ENCODE assay signal across 9 mouse cellular contexts in the genomic region with DNA sequence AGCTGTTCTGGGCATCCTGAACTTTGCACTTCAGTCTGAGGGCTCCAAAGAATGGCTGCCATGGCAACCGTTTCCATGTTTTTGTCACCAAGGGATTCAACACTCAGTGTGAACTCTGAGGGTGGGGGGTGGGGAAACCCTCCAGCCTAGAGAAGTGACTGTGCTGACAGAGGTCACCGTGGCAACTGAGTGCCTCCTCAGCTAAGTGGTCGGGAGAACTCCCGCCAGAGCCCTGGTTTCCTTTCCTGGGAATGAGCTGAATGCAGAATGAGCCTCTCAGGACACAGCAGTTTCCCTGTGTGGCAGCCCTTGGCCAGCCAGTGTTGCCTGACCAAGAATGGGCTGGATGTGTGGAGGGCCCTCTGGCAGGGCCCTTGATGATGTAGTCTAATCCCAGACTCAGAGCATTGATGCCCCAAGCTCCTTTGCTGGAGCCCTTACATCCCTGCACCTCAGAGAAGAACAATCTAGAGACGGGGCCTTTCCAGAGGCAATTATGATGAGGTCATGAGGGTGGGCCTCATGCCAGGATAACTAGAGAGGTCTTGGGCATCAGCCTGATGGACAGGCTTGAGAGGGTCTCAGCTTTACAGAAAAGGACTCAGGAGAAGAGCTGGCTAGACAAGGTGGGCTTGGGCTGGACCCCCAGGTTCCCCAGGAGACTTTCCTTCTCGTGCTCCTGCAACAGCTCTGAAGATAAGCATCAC.
A peak's percentile ranks its signal among the peaks of the same experiment; 100 is the strongest.
DNase-seq lines count a peak whose midpoint lies in the region; ATAC-seq and TF ChIP-seq lines count a peak whose summit lies in the region.
"Had no signal": no experiment of that assay in that cellular context is flagged by ENCODE, and none has a peak within 500 bp of the region (broad histone marks: within the 10 kb centered on the region; RNA-seq: fewer than 3 reads in every experiment).

No protein-coding gene starts in this region.

- 14% methylated on average over 6 of the region's 6 CpGs for WGBS in forebrain, postnatal 0 days
- 23% methylated on average over 6 of the region's 6 CpGs for WGBS in lung, embryonic 15.5 days
- 52% methylated on average over 6 of the region's 6 CpGs for WGBS in small intestine, adult 2 months
- 43% methylated on average over 6 of the region's 6 CpGs for WGBS in liver, embryonic 12.5 days (ENCODE audit: insufficient replicate concordance)

- TF ChIP-seq CTCF in forebrain, postnatal 0 days (IDR thresholded peaks at IDR 0.05; ENCODE audit: low read depth): no peak
- no peak for TF ChIP-seq CTCF in small intestine, adult 2 months (IDR thresholded peaks at IDR 0.05; ENCODE audit: extremely low read depth, insufficient read length, insufficient replicate concordance, low read depth, low read length)

- DNase-seq in layer of hippocampus, postnatal 10 days (ENCODE audit: low spot score in 2 of 2): peak; percentile 38 to 58
- no peak for DNase-seq in layer of hippocampus, adult 8-10 months (ENCODE audit: low spot score in 2 of 2)
- DNase-seq in forebrain, postnatal 0 days: peak; percentile 77
- DNase-seq in adipocyte (ENCODE audit: low spot score): no peak
- DNase-seq in layer of hippocampus, postnatal 25 days (ENCODE audit: extremely low spot score in 1 of 2, low spot score in 1 of 2): no peak

- no peak for TF ChIP-seq POLR2A in small intestine, adult 2 months (IDR thresholded peaks at IDR 0.05; ENCODE audit: low read depth, low read length)

- H3K4me1 ChIP-seq in forebrain, postnatal 0 days (ENCODE audit: insufficient read depth): peaks cover 17% of the 10 kb centered on the region; the same call in 1 of the 2 replicates
- H3K4me1 ChIP-seq in lung, embryonic 15.5 days: peaks cover 49% of the 10 kb centered on the region
- peaks cover 9% of the 10 kb centered on the region for H3K4me1 ChIP-seq in small intestine, adult 2 months (ENCODE audit: control insufficient read depth, insufficient read depth, insufficient read length, low read length)
- H3K4me1 ChIP-seq in liver, embryonic 12.5 days: peaks cover 4% of the 10 kb centered on the region; the same call in 1 of the 2 replicates

- H3K27me3 ChIP-seq in forebrain, postnatal 0 days (ENCODE audit: insufficient read depth, low read length): no peaks in the 10 kb centered on the region
- no peaks in the 10 kb centered on the region for H3K27me3 ChIP-seq in lung, embryonic 15.5 days
- H3K27me3 ChIP-seq in small intestine, adult 2 months (ENCODE audit: control insufficient read depth, insufficient read depth, low read length): no peaks in the 10 kb centered on the region
- H3K27me3 ChIP-seq in liver, embryonic 12.5 days (replicated peaks): peaks cover 10% of the 10 kb centered on the region; the same call in 1 of the 2 replicates
- H3K27me3 ChIP-seq: embryonic facial prominence, embryonic 13.5 days had no signal

- peak overlapping the region; percentile 67 for H3K27ac ChIP-seq in forebrain, postnatal 0 days (ENCODE audit: low read depth, low read length)
- peak overlapping the region; percentile 39; the same call in 1 of the 2 replicates for H3K27ac ChIP-seq in lung, embryonic 15.5 days
- H3K27ac ChIP-seq in small intestine, adult 2 months (ENCODE audit: insufficient read depth, low read depth, low read length): peak overlapping the region; percentile 11; the same call in 1 of the 2 replicates
- H3K27ac ChIP-seq in liver, embryonic 12.5 days: no peak overlapping the region
- H3K27ac ChIP-seq: embryonic facial prominence, embryonic 13.5 days had no signal

- no peak overlapping the region for H3K4me3 ChIP-seq in forebrain, postnatal 0 days (ENCODE audit: low read depth, low read length)
- no peak overlapping the region for H3K4me3 ChIP-seq in lung, embryonic 15.5 days
- no peak overlapping the region for H3K4me3 ChIP-seq in small intestine, adult 2 months (ENCODE audit: low read depth, low read length)
- no peak overlapping the region for H3K4me3 ChIP-seq in liver, embryonic 12.5 days
- H3K4me3 ChIP-seq: embryonic facial prominence, embryonic 13.5 days had no signal

- no peak overlapping the region for H3K9ac ChIP-seq in forebrain, postnatal 0 days
- no peak overlapping the region for H3K9ac ChIP-seq in lung, embryonic 15.5 days
- H3K9ac ChIP-seq in liver, embryonic 12.5 days: no peak overlapping the region
- H3K9ac ChIP-seq: embryonic facial prominence, embryonic 13.5 days had no signal

- no peaks in the 10 kb centered on the region for H3K36me3 ChIP-seq in forebrain, postnatal 0 days (ENCODE audit: insufficient read depth)
- no peaks in the 10 kb centered on the region for H3K36me3 ChIP-seq in lung, embryonic 15.5 days
- H3K36me3 ChIP-seq in small intestine, adult 2 months (ENCODE audit: control insufficient read depth, insufficient read depth, low read length): no peaks in the 10 kb centered on the region
- H3K36me3 ChIP-seq in liver, embryonic 12.5 days: no peaks in the 10 kb centered on the region
- H3K36me3 ChIP-seq: embryonic facial prominence, embryonic 13.5 days had no signal

- H3K9me3 ChIP-seq in forebrain, postnatal 0 days (ENCODE audit: low read length): no peaks in the 10 kb centered on the region
- no peaks in the 10 kb centered on the region for H3K9me3 ChIP-seq in lung, embryonic 15.5 days
- no peaks in the 10 kb centered on the region for H3K9me3 ChIP-seq in liver, embryonic 12.5 days (replicated peaks)
- H3K9me3 ChIP-seq: embryonic facial prominence, embryonic 13.5 days had no signal

- ATAC-seq in forebrain, postnatal 0 days: peak; percentile 85
- ATAC-seq in lung, embryonic 15.5 days (ENCODE audit: borderline replicate concordance, extremely low read depth, low FRiP score, low TSS enrichment): no peak
- no peak for ATAC-seq in liver, embryonic 12.5 days

- H3K4me2 ChIP-seq in forebrain, postnatal 0 days (ENCODE audit: low read depth): no peak overlapping the region
- H3K4me2 ChIP-seq in lung, embryonic 15.5 days: no peak overlapping the region
- H3K4me2 ChIP-seq in liver, embryonic 12.5 days: no peak overlapping the region
- H3K4me2 ChIP-seq: embryonic facial prominence, embryonic 13.5 days had no signal

Comparison
In these comparisons a context has a peak if more than half of its experiments do, and no peak if none do; other contexts are left out.
1. DNase-seq: peak in layer of hippocampus, postnatal 10 days (2 of 2) and forebrain, postnatal 0 days (single experiment); none in layer of hippocampus, adult 8-10 months (0 of 2), adipocyte (single experiment) and layer of hippocampus, postnatal 25 days (0 of 2).